Mouse (Mus musculus): Measurements from ENCODE around the gene Hyal3. TPM values are rescaled to one million over a fixed set of nuclear protein-coding genes. Genes with fewer than 3 reads are reported as not detected.

Gene Hyal3
- polyA plus RNA-seq, 1 experiment from 2014 or later, result 1.7 TPM

DNA sequence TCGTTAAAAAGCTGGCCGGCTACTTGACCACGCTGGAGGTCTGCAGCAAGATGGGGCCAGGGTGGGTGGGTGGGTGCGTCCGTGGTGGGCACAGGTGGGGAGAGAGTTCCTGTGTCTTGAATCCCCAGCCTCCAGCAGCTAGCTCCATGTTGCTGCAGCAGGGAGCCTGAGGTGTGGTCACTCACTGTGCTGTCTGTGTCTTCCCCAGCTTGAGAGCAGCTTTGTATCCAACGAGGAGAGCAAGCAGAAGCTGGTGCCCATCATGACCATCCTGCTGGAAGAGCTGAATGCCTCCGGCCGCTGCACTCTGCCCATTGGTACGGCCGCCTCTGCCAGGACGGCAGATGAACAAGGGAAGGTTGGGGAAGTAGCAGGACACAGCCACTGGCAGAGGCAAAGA lies 37.3 kb upstream of the Hyal3 start:
- DNase-seq (ENCODE audit: low spot score) (no peak), ATAC-seq (no peak)
- no peaks in the 10 kb centered on the region for H3K27me3 ChIP-seq (replicated peaks; ENCODE audit: insufficient read depth, low read length)
- no peaks in the 10 kb centered on the region for H3K9me3 ChIP-seq (ENCODE audit: low read length)
- WGBS, result 89% methylated on average over 10 of the region's 11 CpGs
- peaks cover 22% of the 10 kb centered on the region for H3K36me3 ChIP-seq (ENCODE audit: insufficient read depth, low read length)
- peaks cover 14% of the 10 kb centered on the region for H3K4me1 ChIP-seq (ENCODE audit: insufficient read depth, low read depth, low read length)
- H3K27ac ChIP-seq (ENCODE audit: low read length), result no peak overlapping the region
- H3K9ac ChIP-seq (replicated peaks; ENCODE audit: low read depth), result no peak overlapping the region
- no peak overlapping the region for H3K4me3 ChIP-seq (ENCODE audit: low read depth, low read length)
- no peak for TF ChIP-seq CTCF (IDR thresholded peaks at IDR 0.05)
- no peak for TF ChIP-seq EP300 (IDR thresholded peaks at IDR 0.05)
- no peak overlapping the region for H3K4me2 ChIP-seq (replicated peaks; ENCODE audit: low read depth, low read length)

DNA sequence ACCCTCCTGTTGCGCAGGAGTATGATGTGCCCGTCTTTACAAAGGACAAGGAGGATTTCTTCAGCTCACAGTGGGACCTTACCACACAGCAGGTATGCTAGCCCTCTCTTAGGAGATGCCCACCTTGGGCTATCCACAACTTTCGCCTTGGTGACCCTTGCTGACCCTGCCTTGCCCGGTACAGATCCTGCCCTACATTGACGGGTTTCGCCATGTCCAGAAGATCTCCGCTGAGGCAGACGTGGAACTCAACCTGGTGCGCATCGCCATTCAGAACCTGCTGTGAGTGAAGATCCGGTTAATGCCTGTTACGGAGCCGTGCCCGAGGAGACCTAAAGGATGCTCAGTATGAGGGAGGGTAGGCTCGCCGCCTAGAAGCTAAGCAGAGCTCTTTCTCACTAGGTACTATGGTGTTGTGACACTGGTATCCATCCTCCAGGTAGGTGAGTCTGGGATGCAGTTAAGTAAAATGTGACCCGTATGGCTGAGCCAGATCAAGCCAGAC lies 36.4 kb upstream of the Hyal3 start:
- H3K27ac ChIP-seq (ENCODE audit: low read length), result no peak overlapping the region
- 94% methylated on average over 17 of the region's 17 CpGs for WGBS
- H3K36me3 ChIP-seq (ENCODE audit: insufficient read depth, low read length), result 0 out of 2 replicates have a peak, but pooled peaks cover 14% of the 10 kb centered on the region
- no peak for TF ChIP-seq EP300 (IDR thresholded peaks at IDR 0.05)
- no peak for TF ChIP-seq CTCF (IDR thresholded peaks at IDR 0.05)
- no peak overlapping the region for H3K9ac ChIP-seq (replicated peaks; ENCODE audit: low read depth)
- ATAC-seq, result no peak
- no peak overlapping the region for H3K4me3 ChIP-seq (ENCODE audit: low read depth, low read length)
- H3K4me1 ChIP-seq (ENCODE audit: insufficient read depth, low read depth, low read length), result peaks cover 14% of the 10 kb centered on the region
- H3K27me3 ChIP-seq (replicated peaks; ENCODE audit: insufficient read depth, low read length), result no peaks in the 10 kb centered on the region
- H3K9me3 ChIP-seq (ENCODE audit: low read length), result no peaks in the 10 kb centered on the region
- DNase-seq (ENCODE audit: low spot score), result no peak
- H3K4me2 ChIP-seq (replicated peaks; ENCODE audit: low read depth, low read length), result no peak overlapping the region

DNA sequence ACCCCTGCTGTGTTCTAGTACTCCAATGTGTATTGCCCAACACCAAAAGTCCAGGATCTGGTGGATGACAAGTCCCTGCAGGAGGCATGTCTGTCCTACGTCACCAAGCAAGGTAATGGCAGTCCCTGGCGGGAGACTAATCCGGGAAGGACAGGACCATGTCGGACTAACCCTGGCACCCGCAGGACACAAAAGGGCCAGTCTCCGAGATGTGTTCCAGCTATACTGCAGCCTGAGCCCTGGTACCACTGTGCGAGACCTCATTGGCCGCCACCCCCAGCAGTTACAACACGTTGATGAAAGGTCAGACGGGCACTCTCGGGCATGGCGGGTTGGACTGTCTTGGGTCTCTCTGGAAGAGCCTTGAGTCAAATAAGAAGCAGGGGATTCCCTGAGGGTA lies 35.9 kb upstream of the Hyal3 start:
- H3K27ac ChIP-seq (ENCODE audit: low read length), result no peak overlapping the region
- H3K4me1 ChIP-seq (ENCODE audit: insufficient read depth, low read depth, low read length), result peaks cover 14% of the 10 kb centered on the region
- H3K9ac ChIP-seq (replicated peaks; ENCODE audit: low read depth), result no peak overlapping the region
- no peak for TF ChIP-seq CTCF (IDR thresholded peaks at IDR 0.05)
- no peak for TF ChIP-seq EP300 (IDR thresholded peaks at IDR 0.05)
- no peaks in the 10 kb centered on the region for H3K9me3 ChIP-seq (ENCODE audit: low read length)
- no peaks in the 10 kb centered on the region for H3K27me3 ChIP-seq (replicated peaks; ENCODE audit: insufficient read depth, low read length)
- H3K4me3 ChIP-seq (ENCODE audit: low read depth, low read length), result no peak overlapping the region
- 0 out of 2 replicates have a peak, but pooled peaks cover 11% of the 10 kb centered on the region for H3K36me3 ChIP-seq (ENCODE audit: insufficient read depth, low read length)
- 92% methylated on average over 12 of the region's 12 CpGs for WGBS
- DNase-seq (ENCODE audit: low spot score), result no peak
- H3K4me2 ChIP-seq (replicated peaks; ENCODE audit: low read depth, low read length), result no peak overlapping the region
- ATAC-seq, result no peak

DNA sequence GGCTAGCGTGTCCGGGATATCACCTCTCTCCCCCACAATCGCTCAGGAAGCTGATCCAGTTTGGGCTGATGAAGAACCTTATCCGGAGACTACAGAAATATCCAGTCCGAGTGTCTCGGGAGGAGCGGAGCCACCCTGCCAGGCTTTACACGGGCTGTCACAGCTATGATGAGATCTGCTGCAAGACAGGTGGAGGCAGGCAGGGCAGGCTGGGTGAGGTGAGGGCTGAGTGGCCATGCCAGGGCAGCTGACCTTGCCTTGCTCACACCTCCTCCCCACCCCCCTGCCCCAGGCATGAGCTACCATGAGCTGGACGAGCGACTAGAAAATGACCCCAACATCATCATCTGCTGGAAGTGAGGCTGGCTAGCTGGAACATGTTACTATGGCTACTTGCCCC lies 35.4 kb upstream of the Hyal3 start:
- 0 out of 2 replicates have a peak, but pooled peaks cover 6% of the 10 kb centered on the region for H3K36me3 ChIP-seq (ENCODE audit: insufficient read depth, low read length)
- no peak overlapping the region for H3K27ac ChIP-seq (ENCODE audit: low read length)
- DNase-seq (ENCODE audit: low spot score) (no peak), ATAC-seq (no peak)
- WGBS, result 81% methylated on average over 10 of the region's 10 CpGs
- no peaks in the 10 kb centered on the region for H3K27me3 ChIP-seq (replicated peaks; ENCODE audit: insufficient read depth, low read length)
- H3K4me2 ChIP-seq (replicated peaks; ENCODE audit: low read depth, low read length), result no peak overlapping the region
- TF ChIP-seq EP300 (IDR thresholded peaks at IDR 0.05) (no peak), CTCF (IDR thresholded peaks at IDR 0.05) (no peak)
- H3K4me1 ChIP-seq (ENCODE audit: insufficient read depth, low read depth, low read length), result peaks cover 14% of the 10 kb centered on the region
- no peak overlapping the region for H3K9ac ChIP-seq (replicated peaks; ENCODE audit: low read depth)
- no peak overlapping the region for H3K4me3 ChIP-seq (ENCODE audit: low read depth, low read length)
- H3K9me3 ChIP-seq (ENCODE audit: low read length), result no peaks in the 10 kb centered on the region

DNA sequence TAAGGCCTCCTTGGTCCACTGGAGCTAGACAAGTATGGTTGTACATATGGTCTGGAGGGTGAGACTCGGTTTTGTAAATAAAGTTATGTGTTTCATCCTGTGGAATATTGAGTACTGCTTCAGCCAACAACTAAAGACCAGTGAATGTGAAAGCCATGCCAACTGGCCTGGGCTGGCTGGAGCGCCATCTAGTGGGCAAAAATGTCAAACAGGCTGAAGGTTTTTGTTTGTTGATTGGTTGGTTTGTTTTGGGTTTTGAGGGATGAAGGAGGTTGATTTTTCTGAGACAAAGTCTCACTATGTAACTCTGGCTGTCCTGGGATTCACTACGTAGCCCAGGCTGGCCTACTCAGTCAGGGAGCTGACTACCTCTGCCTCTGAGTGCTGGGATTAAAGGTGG lies 35.0 kb upstream of the Hyal3 start:
- Histone ChIP-seq H3K4me2 (replicated peaks; ENCODE audit: low read depth, low read length) (no peak overlapping the region), H3K4me3 (ENCODE audit: low read depth, low read length) (no peak overlapping the region), H3K27me3 (replicated peaks; ENCODE audit: insufficient read depth, low read length) (no peaks in the 10 kb centered on the region), H3K36me3 (ENCODE audit: insufficient read depth, low read length) (0 out of 2 replicates have a peak, but pooled peaks cover 6% of the 10 kb centered on the region), H3K9me3 (ENCODE audit: low read length) (no peaks in the 10 kb centered on the region), H3K9ac (replicated peaks; ENCODE audit: low read depth) (no peak overlapping the region), H3K27ac (ENCODE audit: low read length) (no peak overlapping the region), H3K4me1 (ENCODE audit: insufficient read depth, low read depth, low read length) (peaks cover 14% of the 10 kb centered on the region)
- DNase-seq (ENCODE audit: low spot score) (peak; percentile 74), ATAC-seq (no peak)
- TF ChIP-seq CTCF (IDR thresholded peaks at IDR 0.05), result peak; percentile 93
- no peak for TF ChIP-seq EP300 (IDR thresholded peaks at IDR 0.05)
- WGBS, result 14% methylated on average over 3 of the region's 3 CpGs

DNA sequence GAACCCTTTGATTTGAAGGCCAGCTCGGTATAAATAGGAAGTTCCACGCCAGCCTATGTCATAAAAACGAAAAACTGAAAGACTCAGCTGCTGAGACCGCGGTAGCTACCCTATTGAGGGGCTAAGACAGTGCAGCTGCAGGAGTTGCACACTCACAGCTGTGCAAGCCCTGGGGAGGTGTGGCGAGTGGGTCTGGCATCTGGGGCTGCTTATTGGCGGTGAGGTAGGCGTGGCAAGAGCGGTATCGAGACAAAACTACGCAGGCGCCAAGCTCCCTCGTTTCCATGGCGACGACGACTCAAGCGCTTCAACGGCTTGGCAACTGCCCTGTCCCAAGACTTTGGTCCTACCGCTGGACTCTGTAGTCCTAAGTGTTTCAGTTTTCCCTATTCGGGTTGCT lies 33.6 kb upstream of the Hyal3 start, which contains the start of gene Zmynd10:
Zmynd10 (plus strand) TSS at position 273 of the 400 bp plus-strand sequence.
- 3% methylated on average over 20 of the region's 20 CpGs for WGBS
- Histone ChIP-seq H3K4me3 (ENCODE audit: low read depth, low read length) (no peak within 1 kb of the TSS), H3K27me3 (replicated peaks; ENCODE audit: insufficient read depth, low read length) (no peaks in the 10 kb centered on the region), H3K9ac (replicated peaks; ENCODE audit: low read depth) (no peak within 1 kb of the TSS), H3K4me2 (replicated peaks; ENCODE audit: low read depth, low read length) (peak within 1 kb of the TSS; percentile 46), H3K4me1 (ENCODE audit: insufficient read depth, low read depth, low read length) (peaks cover 17% of the 10 kb centered on the region), H3K27ac (ENCODE audit: low read length) (no peak within 1 kb of the TSS), H3K9me3 (ENCODE audit: low read length) (no peaks in the 10 kb centered on the region), H3K36me3 (ENCODE audit: insufficient read depth, low read length) (0 out of 2 replicates have a peak, but pooled peaks cover 6% of the 10 kb centered on the region)
- TF ChIP-seq CTCF (IDR thresholded peaks at IDR 0.05), result no peak
- TF ChIP-seq EP300 (IDR thresholded peaks at IDR 0.05), result no peak
- ATAC-seq (peak; percentile 67), DNase-seq (ENCODE audit: low spot score) (peak; percentile 97)

Measured in lung, postnatal 0 days (tissue).